Comparison of ENCODE assay signal across 8 mouse cellular contexts in genomic region chr6:136803739-136804633, GRCm38 (mm10). TPM values are rescaled to one million over a fixed set of nuclear protein-coding genes. Genes with fewer than 3 reads are reported as not detected.
DNase-seq lines count a peak whose midpoint lies in the region; ATAC-seq and TF ChIP-seq lines count a peak whose summit lies in the region.

Hist4h4 (minus strand) TSS chr6:136804415.

- peaks cover 54% of the 10 kb centered on the region for H3K4me1 ChIP-seq in erythroblast, embryonic 14.5 days (ENCODE audit: control insufficient read depth)
- H3K4me1 ChIP-seq in heart, embryonic 12.5 days (replicated peaks): peaks cover 22% of the 10 kb centered on the region
- peaks cover under 1% of the 10 kb centered on the region for H3K4me1 ChIP-seq in kidney, postnatal 0 days (replicated peaks; ENCODE audit: insufficient read depth, low read length)
- peaks cover 63% of the 10 kb centered on the region for H3K4me1 ChIP-seq in liver, embryonic 12.5 days
- peaks cover 13% of the 10 kb centered on the region; the same call in 1 of the 2 replicates for H3K4me1 ChIP-seq in stomach, embryonic 15.5 days

- TF ChIP-seq POLR2A in brain, embryonic 14.5 days (IDR thresholded peaks at IDR 0.05; ENCODE audit: borderline replicate concordance, extremely low read depth, insufficient read depth, insufficient read length, poor library complexity, severe bottlenecking): peak; percentile 81; the same call in 1 of the 2 replicates

- peaks cover 6% of the 10 kb centered on the region for H3K79me3 ChIP-seq in C2C12 (ENCODE audit: low read depth)

- H3K27me3 ChIP-seq in C2C12 (ENCODE audit: control insufficient read depth, insufficient read depth, insufficient read length): no peaks in the 10 kb centered on the region
- no peaks in the 10 kb centered on the region for H3K27me3 ChIP-seq in erythroblast, embryonic 14.5 days (ENCODE audit: control insufficient read depth)
- H3K27me3 ChIP-seq in heart, embryonic 12.5 days (replicated peaks): no peaks in the 10 kb centered on the region
- no peaks in the 10 kb centered on the region for H3K27me3 ChIP-seq in kidney, postnatal 0 days (ENCODE audit: insufficient read depth, low read length)
- H3K27me3 ChIP-seq in liver, embryonic 12.5 days (replicated peaks): no peaks in the 10 kb centered on the region
- no peaks in the 10 kb centered on the region for H3K27me3 ChIP-seq in stomach, embryonic 15.5 days (replicated peaks)

- no peaks in the 10 kb centered on the region for H3K9me3 ChIP-seq in erythroblast, embryonic 14.5 days (ENCODE audit: control insufficient read depth, low read length)
- no peaks in the 10 kb centered on the region for H3K9me3 ChIP-seq in heart, embryonic 12.5 days (replicated peaks)
- no peaks in the 10 kb centered on the region for H3K9me3 ChIP-seq in kidney, postnatal 0 days (replicated peaks; ENCODE audit: low read length)
- H3K9me3 ChIP-seq in liver, embryonic 12.5 days (replicated peaks): no peaks in the 10 kb centered on the region
- no peaks in the 10 kb centered on the region for H3K9me3 ChIP-seq in stomach, embryonic 15.5 days

- H3K9ac ChIP-seq in heart, embryonic 12.5 days: peak within 1 kb of the TSS; percentile 96
- peak within 1 kb of the TSS; percentile 85 for H3K9ac ChIP-seq in kidney, postnatal 0 days (ENCODE audit: low read depth, low read length)
- H3K9ac ChIP-seq in liver, embryonic 12.5 days: peak within 1 kb of the TSS; percentile 91
- H3K9ac ChIP-seq in stomach, embryonic 15.5 days: peak within 1 kb of the TSS; percentile 82

- TF ChIP-seq CTCF in C2C12 (IDR thresholded peaks at IDR 0.05; ENCODE audit: control insufficient read depth, insufficient read depth, insufficient read length): no peak
- no peak for TF ChIP-seq CTCF in brain, embryonic 14.5 days (IDR thresholded peaks at IDR 0.05; ENCODE audit: borderline replicate concordance, extremely low read depth, insufficient read depth, insufficient read length)
- no peak for TF ChIP-seq CTCF in kidney, postnatal 0 days (IDR thresholded peaks at IDR 0.05; ENCODE audit: low read depth)

- peak within 1 kb of the TSS; percentile 31 for H3K4me3 ChIP-seq in C2C12 (ENCODE audit: insufficient read depth, poor library complexity, severe bottlenecking)
- peak within 1 kb of the TSS; percentile 64 for H3K4me3 ChIP-seq in erythroblast, embryonic 14.5 days (replicated peaks)
- H3K4me3 ChIP-seq in heart, embryonic 12.5 days: peak within 1 kb of the TSS; percentile 69
- H3K4me3 ChIP-seq in kidney, postnatal 0 days (replicated peaks; ENCODE audit: low read depth, low read length): peak within 1 kb of the TSS; percentile 64
- H3K4me3 ChIP-seq in liver, embryonic 12.5 days: peak within 1 kb of the TSS; percentile 67
- H3K4me3 ChIP-seq in stomach, embryonic 15.5 days (replicated peaks): peak within 1 kb of the TSS; percentile 56

- peak within 1 kb of the TSS; percentile 31 for H3ac ChIP-seq in C2C12 (ENCODE audit: control insufficient read depth, insufficient read length, low read depth)

- peaks cover 9% of the 10 kb centered on the region for H3K79me2 ChIP-seq in C2C12 (ENCODE audit: control insufficient read depth, insufficient read depth)

- under 1% methylated on average over 50 of the region's 50 CpGs for WGBS in heart, embryonic 12.5 days
- under 1% methylated on average over 50 of the region's 50 CpGs for WGBS in kidney, postnatal 0 days
- WGBS in liver, embryonic 12.5 days (ENCODE audit: insufficient replicate concordance): under 1% methylated on average over 50 of the region's 50 CpGs
- under 1% methylated on average over 50 of the region's 50 CpGs for WGBS in stomach, embryonic 15.5 days

- peak; percentile 80 for ATAC-seq in heart, embryonic 12.5 days (ENCODE audit: insufficient number of reproducible peaks, low FRiP score)
- peak; percentile 56 for ATAC-seq in kidney, postnatal 0 days (replicated peaks; ENCODE audit: low FRiP score, low read depth)
- peak; percentile 77 for ATAC-seq in liver, embryonic 12.5 days
- peak; percentile 66 for ATAC-seq in stomach, embryonic 15.5 days (ENCODE audit: insufficient read depth, low FRiP score, low read depth)

- H3K4me2 ChIP-seq in heart, embryonic 12.5 days: peak within 1 kb of the TSS; percentile 89
- H3K4me2 ChIP-seq in kidney, postnatal 0 days (ENCODE audit: low read length): peak within 1 kb of the TSS; percentile 70
- H3K4me2 ChIP-seq in liver, embryonic 12.5 days: peak within 1 kb of the TSS; percentile 79
- H3K4me2 ChIP-seq in stomach, embryonic 15.5 days: peak within 1 kb of the TSS; percentile 81

- no peaks in the 10 kb centered on the region for H3K36me3 ChIP-seq in C2C12 (ENCODE audit: control insufficient read depth, insufficient read depth)
- H3K36me3 ChIP-seq in erythroblast, embryonic 14.5 days (ENCODE audit: control insufficient read depth): peaks cover 3% of the 10 kb centered on the region
- H3K36me3 ChIP-seq in heart, embryonic 12.5 days: no peaks in the 10 kb centered on the region
- H3K36me3 ChIP-seq in kidney, postnatal 0 days (ENCODE audit: insufficient read depth, low read length): no peaks in the 10 kb centered on the region
- no peaks in the 10 kb centered on the region for H3K36me3 ChIP-seq in liver, embryonic 12.5 days
- H3K36me3 ChIP-seq in stomach, embryonic 15.5 days: no peaks in the 10 kb centered on the region

- DNase-seq in brain, embryonic 14.5 days (ENCODE audit: low read depth): peak; percentile 97
- peak; percentile 97 for DNase-seq in kidney, postnatal 0 days (ENCODE audit: low spot score)
- DNase-seq in natural killer cell, adult 2 months (ENCODE audit: low spot score in 2 of 2): peak; percentile 86 to 90

- peak within 1 kb of the TSS; percentile 100 for H3K27ac ChIP-seq in heart, embryonic 12.5 days (ENCODE audit: poor library complexity, severe bottlenecking)
- peak within 1 kb of the TSS; percentile 98 for H3K27ac ChIP-seq in kidney, postnatal 0 days
- peak within 1 kb of the TSS; percentile 100 for H3K27ac ChIP-seq in liver, embryonic 12.5 days
- peak within 1 kb of the TSS; percentile 100 for H3K27ac ChIP-seq in stomach, embryonic 15.5 days

TF ChIP-seq in C2C12, 6 proteins besides CTCF, POLR2A, EP300 and RAD21:
- TF ChIP-seq MYOG (IDR thresholded peaks at IDR 0.05; ENCODE audit: control insufficient read depth, extremely low read depth, insufficient read length) (no peak), USF1 (IDR thresholded peaks at IDR 0.05; ENCODE audit: low read depth) (no peak), MAX (IDR thresholded peaks at IDR 0.05) (no peak), CEBPB (IDR thresholded peaks at IDR 0.05; ENCODE audit: low read depth) (peak; percentile 50), FOSL1 (IDR thresholded peaks at IDR 0.05; ENCODE audit: insufficient read depth, low read length, poor library complexity, severe bottlenecking) (no peak)

RNA-seq across cellular contexts. Expression of gene Hist4h4, which starts in this region (rescaled TPM):
- 0.80 TPM for polyA plus RNA-seq in C2C12 (2012; fragmentation: generic; extraction: Trizol)
- 1.5 and 1.7 TPM in 2 replicates for polyA plus RNA-seq in brain, embryonic 14.5 days (2012; rRNA removed)
- 1.7 and 2.6 TPM in 2 replicates for polyA plus RNA-seq in erythroblast, embryonic 14.5 days (2012)
- 0.41 and 0.45 TPM in 2 replicates for polyA plus RNA-seq in heart, embryonic 12.5 days (2016; fragmentation: Nextera tagmentation; extraction: Ambion mirVana)
- polyA plus RNA-seq in kidney, postnatal 0 days (2015; fragmentation: Nextera tagmentation; extraction: Ambion mirVana): 0.64 and 0.88 TPM in 2 replicates
- 0.92 and 1.0 TPM in 2 replicates for polyA plus RNA-seq in liver, embryonic 12.5 days (2016; fragmentation: Nextera tagmentation; extraction: Ambion mirVana)
- polyA plus RNA-seq in stomach, embryonic 15.5 days (2015; fragmentation: Nextera tagmentation; extraction: Ambion mirVana): 0.49 and 0.72 TPM in 2 replicates

Comparison
In these comparisons a context has a peak if more than half of its experiments do, and no peak if none do; other contexts are left out.
1. Peak in every context shown above with its lines: DNase-seq, ATAC-seq, H3K4me3 ChIP-seq and H3K27ac ChIP-seq.
2. Peak in ATAC-seq, H3K4me3 ChIP-seq, H3K27ac ChIP-seq, H3K9ac ChIP-seq and H3K4me2 ChIP-seq in heart, embryonic 12.5 days; RNA of the gene not detected or under 1 TPM.
3. Peak in DNase-seq, ATAC-seq, H3K4me3 ChIP-seq, H3K27ac ChIP-seq, H3K9ac ChIP-seq and H3K4me2 ChIP-seq in kidney, postnatal 0 days; RNA of the gene not detected or under 1 TPM.
4. Peak in ATAC-seq, H3K4me3 ChIP-seq, H3K27ac ChIP-seq, H3K9ac ChIP-seq and H3K4me2 ChIP-seq in stomach, embryonic 15.5 days; RNA of the gene not detected or under 1 TPM.